In the genomic region with DNA sequence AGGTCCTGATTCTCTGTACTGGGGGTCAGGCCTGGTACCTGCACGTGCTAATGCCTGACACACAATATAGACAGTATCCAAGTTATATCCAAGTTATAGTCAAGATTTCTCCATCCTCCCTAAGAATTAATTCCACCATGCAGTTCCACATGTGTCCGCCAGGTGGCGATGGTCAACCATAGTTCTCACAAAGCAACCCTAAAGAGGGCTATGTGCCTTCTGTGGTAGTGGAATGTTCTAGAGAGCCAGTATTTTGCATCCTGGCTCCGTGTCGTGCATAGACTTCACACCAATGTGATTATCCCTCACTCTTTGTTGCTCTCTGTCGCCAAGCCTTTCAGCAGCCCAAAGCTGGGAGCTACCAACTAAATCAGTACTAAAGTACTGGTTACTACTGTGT, we compare ENCODE assay signal across 8 mouse cellular contexts. TPM values are rescaled to one million over a fixed set of nuclear protein-coding genes. Genes with fewer than 3 reads are reported as not detected.
DNase-seq lines count a peak whose midpoint lies in the region; ATAC-seq lines count a peak whose summit lies in the region.

No protein-coding gene starts in this region.

- DNase-seq in hindbrain, embryonic 10.5 days (ENCODE audit: low spot score), result peak; percentile 80
- DNase-seq in cerebellum, postnatal 36 days, result peak; percentile 83 to 91
- DNase-seq in frontal cortex, postnatal 36 days (ENCODE audit: low spot score in 2 of 2), result peak; percentile 86 to 91
- DNase-seq in left cerebral cortex, adult 9 months (ENCODE audit: low spot score in 2 of 2), result peak; percentile 42 to 91
- peak; percentile 64 to 88 for DNase-seq in spleen, postnatal 4 days (ENCODE audit: low spot score in 2 of 2)

- H3K36me3 ChIP-seq in hindbrain, embryonic 10.5 days, result no peaks in the 10 kb centered on the region
- H3K36me3 ChIP-seq in hindbrain, embryonic 12.5 days, result no peaks in the 10 kb centered on the region
- H3K36me3 ChIP-seq in intestine, embryonic 15.5 days, result no peaks in the 10 kb centered on the region
- no peaks in the 10 kb centered on the region for H3K36me3 ChIP-seq in midbrain, embryonic 16.5 days (ENCODE audit: control insufficient read depth, insufficient read depth, low read length)

- no peak overlapping the region for H3K27ac ChIP-seq in hindbrain, embryonic 10.5 days
- no peak overlapping the region for H3K27ac ChIP-seq in hindbrain, embryonic 12.5 days
- H3K27ac ChIP-seq in intestine, embryonic 15.5 days, result no peak overlapping the region
- H3K27ac ChIP-seq in midbrain, embryonic 16.5 days (ENCODE audit: low read length), result no peak overlapping the region

- H3K9me3 ChIP-seq in hindbrain, embryonic 10.5 days, result no peaks in the 10 kb centered on the region
- H3K9me3 ChIP-seq in hindbrain, embryonic 12.5 days (replicated peaks), result no peaks in the 10 kb centered on the region
- no peaks in the 10 kb centered on the region for H3K9me3 ChIP-seq in intestine, embryonic 15.5 days
- H3K9me3 ChIP-seq in midbrain, embryonic 16.5 days (replicated peaks; ENCODE audit: control insufficient read depth, low read length, poor library complexity, severe bottlenecking), result no peaks in the 10 kb centered on the region

- H3K4me2 ChIP-seq in hindbrain, embryonic 12.5 days (replicated peaks), result no peak overlapping the region
- no peak overlapping the region for H3K4me2 ChIP-seq in intestine, embryonic 15.5 days (replicated peaks)
- H3K4me2 ChIP-seq in midbrain, embryonic 16.5 days (ENCODE audit: low read length), result no peak overlapping the region

- H3K9ac ChIP-seq in hindbrain, embryonic 12.5 days, result no peak overlapping the region
- H3K9ac ChIP-seq in intestine, embryonic 15.5 days, result no peak overlapping the region
- no peak overlapping the region for H3K9ac ChIP-seq in midbrain, embryonic 16.5 days (ENCODE audit: low read depth, low read length)

- peaks cover 14% of the 10 kb centered on the region for H3K4me1 ChIP-seq in hindbrain, embryonic 10.5 days (replicated peaks)
- no peaks in the 10 kb centered on the region for H3K4me1 ChIP-seq in hindbrain, embryonic 12.5 days
- H3K4me1 ChIP-seq in intestine, embryonic 15.5 days (replicated peaks), result 0 out of 2 replicates have a peak, but pooled peaks cover 4% of the 10 kb centered on the region
- H3K4me1 ChIP-seq in midbrain, embryonic 16.5 days (ENCODE audit: control insufficient read depth, insufficient read depth, low read length), result no peaks in the 10 kb centered on the region

- H3K27me3 ChIP-seq in hindbrain, embryonic 10.5 days (ENCODE audit: insufficient read depth, poor library complexity, severe bottlenecking), result peaks cover 26% of the 10 kb centered on the region
- peaks cover 24% of the 10 kb centered on the region for H3K27me3 ChIP-seq in hindbrain, embryonic 12.5 days
- H3K27me3 ChIP-seq in intestine, embryonic 15.5 days (replicated peaks), result peaks cover 18% of the 10 kb centered on the region
- peaks cover 10% of the 10 kb centered on the region for H3K27me3 ChIP-seq in midbrain, embryonic 16.5 days (ENCODE audit: control insufficient read depth, insufficient read depth, low read depth, low read length)

- ATAC-seq in hindbrain, embryonic 12.5 days (ENCODE audit: low FRiP score), result no peak
- ATAC-seq in intestine, embryonic 15.5 days, result peak; percentile 47; the same call in 1 of the 2 replicates
- ATAC-seq in midbrain, embryonic 16.5 days, result peak; percentile 66

- WGBS in hindbrain, embryonic 10.5 days, result 2% methylated on average over 6 of the region's 6 CpGs
- WGBS in hindbrain, embryonic 12.5 days, result 1% methylated on average over 6 of the region's 6 CpGs
- 2% methylated on average over 6 of the region's 6 CpGs for WGBS in intestine, embryonic 15.5 days
- WGBS in midbrain, embryonic 16.5 days, result 0% methylated on average over 6 of the region's 6 CpGs

- H3K4me3 ChIP-seq in hindbrain, embryonic 10.5 days, result no peak overlapping the region
- no peak overlapping the region for H3K4me3 ChIP-seq in hindbrain, embryonic 12.5 days
- H3K4me3 ChIP-seq in intestine, embryonic 15.5 days (replicated peaks), result no peak overlapping the region
- H3K4me3 ChIP-seq in midbrain, embryonic 16.5 days (ENCODE audit: low read depth, low read length), result no peak overlapping the region

RNA-seq across cellular contexts. Expression of a gene that starts 25.5 kb away (rescaled TPM):
- polyA plus RNA-seq in hindbrain, embryonic 10.5 days (2016; fragmentation: Nextera tagmentation; extraction: Ambion mirVana), result 0.81 and 1.6 TPM in 2 replicates
- 1.4 and 1.9 TPM in 2 replicates for polyA plus RNA-seq in hindbrain, embryonic 12.5 days (2016; fragmentation: Nextera tagmentation; extraction: Ambion mirVana)
- polyA plus RNA-seq in intestine, embryonic 15.5 days (2015; fragmentation: Nextera tagmentation; extraction: Ambion mirVana), result 4.4 and 4.5 TPM in 2 replicates
- 0.80 and 0.89 TPM in 2 replicates for polyA plus RNA-seq in midbrain, embryonic 16.5 days (2015; fragmentation: Nextera tagmentation; extraction: Ambion mirVana)

RNA-seq across cellular contexts. Expression of a gene that starts 47.2 kb away (rescaled TPM):
- 1.1 and 1.3 TPM in 2 replicates for polyA plus RNA-seq in hindbrain, embryonic 10.5 days (2016; fragmentation: Nextera tagmentation; extraction: Ambion mirVana)
- polyA plus RNA-seq in hindbrain, embryonic 12.5 days (2016; fragmentation: Nextera tagmentation; extraction: Ambion mirVana), result 0.46 and 0.79 TPM in 2 replicates
- polyA plus RNA-seq in intestine, embryonic 15.5 days (2015; fragmentation: Nextera tagmentation; extraction: Ambion mirVana), result 0.13 TPM in 2 replicates
- polyA plus RNA-seq in midbrain, embryonic 16.5 days (2015; fragmentation: Nextera tagmentation; extraction: Ambion mirVana), result 0.10 TPM in 1 of 2 replicates, not detected in the other
